Mouse (Mus musculus) lung, embryonic 15.5 days (tissue): ENCODE measurements at regions not wholly inside any gene's neighbourhood (a gene's known extent, or its start where the extent isn't known, plus 50 kb on each side); places are given as distances from the start of the nearest gene placed in this dataset.

ENCODE experiments used
- ATAC-seq: fragments of 200-750 bp; cut with Nextera tagmentation; 2 replicates; pipeline ENCODE4 v1.8.0; 2017; ENCODE audit warnings: moderate number of reproducible peaks, borderline replicate concordance; ENCODE audit not compliant: low FRiP score, low TSS enrichment; ENCODE audit errors: extremely low read depth
- H3K27ac ChIP-seq: fragments of 300-500 bp; sonication (generic); 2 replicates; pipeline ENCODE4 v1.5.1; 2015; ENCODE audit warnings: moderate library complexity, mild to moderate bottlenecking, inconsistent platforms
- H3K27me3 ChIP-seq: fragments of 300-500 bp; sonication (generic); 2 replicates; pipeline ENCODE4 v1.6.1; 2015; ENCODE audit warnings: inconsistent platforms
- H3K36me3 ChIP-seq: fragments of 300-500 bp; sonication (generic); 2 replicates; pipeline ENCODE4 v1.6.1; 2015; ENCODE audit warnings: inconsistent platforms
- H3K4me1 ChIP-seq: fragments of 300-500 bp; sonication (generic); 2 replicates; pipeline ENCODE4 v1.6.1; 2015; ENCODE audit warnings: inconsistent platforms
- H3K4me2 ChIP-seq: fragments of 300-500 bp; sonication (generic); 2 replicates; pipeline ENCODE4 v1.6.1; 2015; ENCODE audit warnings: inconsistent platforms, mild to moderate bottlenecking, moderate library complexity
- H3K4me3 ChIP-seq: fragments of 300-500 bp; sonication (generic); 2 replicates; pipeline ENCODE4 v1.5.1; 2015; ENCODE audit warnings: mild to moderate bottlenecking, inconsistent platforms
- H3K9ac ChIP-seq: fragments of 300-500 bp; sonication (generic); 2 replicates; pipeline ENCODE4 v1.6.1; 2015; ENCODE audit warnings: inconsistent platforms
- H3K9me3 ChIP-seq: fragments of 300-500 bp; sonication (generic); 2 replicates; pipeline ENCODE4 v1.6.1; 2016; ENCODE audit warnings: inconsistent platforms
- WGBS: fragments of 180-500 bp; shearing (Covaris S2); methylation state at CpG from one replicate; pipeline ENCODE4 v1.1.7; 2015; 5-methylcytosine and 5-hydroxymethylcytosine counted together

- Histone ChIP-seq H3K36me3 (no peaks in the 10 kb centered on the region), H3K4me3 (no peak overlapping the region), H3K27me3 (no peaks in the 10 kb centered on the region), H3K27ac (peak overlapping the region; percentile 49; the same call in 1 of the 2 replicates), H3K4me1 (0 out of 2 replicates have a peak, but pooled peaks cover 4% of the 10 kb centered on the region), H3K4me2 (no peak overlapping the region), H3K9me3 (no peaks in the 10 kb centered on the region), H3K9ac (no peak overlapping the region)
- peak; percentile 72 for ATAC-seq
- 21% methylated on average over 10 of the region's 10 CpGs for WGBS
Observed at GRCm38 (mm10) chr4:124217206-124217605, 299.4 kb upstream of the 4930535I16Rik start.

GRCm38 (mm10) chr4:124216351-124216750 is 298.5 kb upstream of the 4930535I16Rik start:
- 57% methylated on average over 5 of the region's 5 CpGs for WGBS
- Histone ChIP-seq H3K27ac (no peak overlapping the region), H3K9ac (no peak overlapping the region), H3K36me3 (no peaks in the 10 kb centered on the region), H3K4me1 (0 out of 2 replicates have a peak, but pooled peaks cover 4% of the 10 kb centered on the region), H3K4me3 (no peak overlapping the region), H3K9me3 (no peaks in the 10 kb centered on the region), H3K27me3 (no peaks in the 10 kb centered on the region), H3K4me2 (no peak overlapping the region)
- ATAC-seq = no peak

GRCm38 (mm10) chr4:124215077-124215476 is 297.3 kb upstream of the 4930535I16Rik start:
- 68% methylated on average over 7 of the region's 7 CpGs for WGBS
- Histone ChIP-seq H3K27ac (no peak overlapping the region), H3K4me2 (no peak overlapping the region), H3K9ac (no peak overlapping the region), H3K4me1 (0 out of 2 replicates have a peak, but pooled peaks cover 4% of the 10 kb centered on the region), H3K27me3 (no peaks in the 10 kb centered on the region), H3K36me3 (no peaks in the 10 kb centered on the region), H3K9me3 (no peaks in the 10 kb centered on the region), H3K4me3 (no peak overlapping the region)
- ATAC-seq = no peak

- 52% methylated on average over 9 of the region's 9 CpGs for WGBS
- Histone ChIP-seq H3K4me2 (no peak overlapping the region), H3K36me3 (no peaks in the 10 kb centered on the region), H3K27ac (no peak overlapping the region), H3K9me3 (no peaks in the 10 kb centered on the region), H3K27me3 (no peaks in the 10 kb centered on the region), H3K9ac (no peak overlapping the region), H3K4me1 (no peaks in the 10 kb centered on the region), H3K4me3 (no peak overlapping the region)
- ATAC-seq = no peak
Observed at GRCm38 (mm10) chr4:124210103-124210502, 292.3 kb upstream of the 4930535I16Rik start.

GRCm38 (mm10) chr4:124206480-124206879 is 288.7 kb upstream of the 4930535I16Rik start:
- WGBS = 83% methylated on average over 16 of the region's 16 CpGs
- no peak overlapping the region for H3K4me2 ChIP-seq
- H3K27me3 ChIP-seq = no peaks in the 10 kb centered on the region
- no peaks in the 10 kb centered on the region for H3K4me1 ChIP-seq
- no peak overlapping the region for H3K4me3 ChIP-seq
- H3K36me3 ChIP-seq = no peaks in the 10 kb centered on the region
- H3K9me3 ChIP-seq = no peaks in the 10 kb centered on the region
- no peak for ATAC-seq
- H3K9ac ChIP-seq = no peak overlapping the region
- H3K27ac ChIP-seq = no peak overlapping the region

- no peak for ATAC-seq
- no peaks in the 10 kb centered on the region for H3K9me3 ChIP-seq
- H3K4me1 ChIP-seq = no peaks in the 10 kb centered on the region
- no peak overlapping the region for H3K4me2 ChIP-seq
- H3K36me3 ChIP-seq = no peaks in the 10 kb centered on the region
- no peak overlapping the region for H3K4me3 ChIP-seq
- no peak overlapping the region for H3K27ac ChIP-seq
- H3K9ac ChIP-seq = no peak overlapping the region
- H3K27me3 ChIP-seq = peaks cover 12% of the 10 kb centered on the region; the same call in 1 of the 2 replicates
- 71% methylated on average over 2 of the region's 2 CpGs for WGBS
Observed at GRCm38 (mm10) chr4:124203736-124204135, 285.9 kb upstream of the 4930535I16Rik start.

- H3K4me2 ChIP-seq = no peak overlapping the region
- 43% methylated on average over 14 of the region's 14 CpGs for WGBS
- peaks cover 26% of the 10 kb centered on the region for H3K27me3 ChIP-seq
Observed at GRCm38 (mm10) chr4:124199884-124200844, 282.3 kb upstream of the 4930535I16Rik start.

GRCm38 (mm10) chr4:124198832-124199231 is 281.0 kb upstream of the 4930535I16Rik start:
- peaks cover 26% of the 10 kb centered on the region for H3K27me3 ChIP-seq
- no peaks in the 10 kb centered on the region for H3K4me1 ChIP-seq
- H3K36me3 ChIP-seq = no peaks in the 10 kb centered on the region
- H3K9ac ChIP-seq = no peak overlapping the region
- no peak overlapping the region for H3K27ac ChIP-seq
- WGBS = 53% methylated on average over 15 of the region's 15 CpGs
- no peaks in the 10 kb centered on the region for H3K9me3 ChIP-seq
- H3K4me2 ChIP-seq = no peak overlapping the region
- ATAC-seq = no peak
- H3K4me3 ChIP-seq = no peak overlapping the region

More at GRCm38 (mm10) chr4:124199884-124200844, 282.3 kb upstream of the 4930535I16Rik start:
- Histone ChIP-seq H3K4me1 (no peaks in the 10 kb centered on the region), H3K36me3 (no peaks in the 10 kb centered on the region), H3K27ac (no peak overlapping the region), H3K4me3 (no peak overlapping the region), H3K9ac (no peak overlapping the region), H3K9me3 (no peaks in the 10 kb centered on the region)
- ATAC-seq = no peak

GRCm38 (mm10) chr4:124196711-124197110 is 278.9 kb upstream of the 4930535I16Rik start:
- H3K9me3 ChIP-seq = no peaks in the 10 kb centered on the region
- H3K4me1 ChIP-seq = no peaks in the 10 kb centered on the region
- H3K4me2 ChIP-seq = no peak overlapping the region
- H3K27me3 ChIP-seq = peaks cover 26% of the 10 kb centered on the region
- H3K36me3 ChIP-seq = no peaks in the 10 kb centered on the region
- 14% methylated on average over 12 of the region's 12 CpGs for WGBS
- no peak for ATAC-seq
- H3K4me3 ChIP-seq = no peak overlapping the region
- H3K9ac ChIP-seq = no peak overlapping the region
- no peak overlapping the region for H3K27ac ChIP-seq

GRCm38 (mm10) chr4:124193059-124193721 is 275.4 kb upstream of the 4930535I16Rik start:
- H3K36me3 ChIP-seq = no peaks in the 10 kb centered on the region
- no peak overlapping the region for H3K4me3 ChIP-seq
- peaks cover 24% of the 10 kb centered on the region for H3K27me3 ChIP-seq
- peaks cover 7% of the 10 kb centered on the region; the same call in 1 of the 2 replicates for H3K4me1 ChIP-seq
- H3K9ac ChIP-seq = no peak overlapping the region
- WGBS = 80% methylated on average over 15 of the region's 15 CpGs
- no peak overlapping the region for H3K4me2 ChIP-seq
- H3K9me3 ChIP-seq = no peaks in the 10 kb centered on the region
- H3K27ac ChIP-seq = no peak overlapping the region
- ATAC-seq = no peak

- Histone ChIP-seq H3K36me3 (no peaks in the 10 kb centered on the region), H3K9me3 (no peaks in the 10 kb centered on the region), H3K4me3 (no peak overlapping the region), H3K4me1 (peaks cover 7% of the 10 kb centered on the region; the same call in 1 of the 2 replicates), H3K27ac (no peak overlapping the region), H3K9ac (no peak overlapping the region), H3K27me3 (peaks cover 14% of the 10 kb centered on the region; the same call in 1 of the 2 replicates), H3K4me2 (no peak overlapping the region)
- 77% methylated on average over 4 of the region's 4 CpGs for WGBS
- ATAC-seq = no peak
Observed at GRCm38 (mm10) chr4:124190775-124191174, 273.0 kb upstream of the 4930535I16Rik start.

GRCm38 (mm10) chr4:124189993-124190385 is 272.2 kb upstream of the 4930535I16Rik start:
- H3K4me1 ChIP-seq = peaks cover 7% of the 10 kb centered on the region; the same call in 1 of the 2 replicates
- ATAC-seq = no peak
- H3K36me3 ChIP-seq = no peaks in the 10 kb centered on the region
- peaks cover 14% of the 10 kb centered on the region; the same call in 1 of the 2 replicates for H3K27me3 ChIP-seq
- H3K4me2 ChIP-seq = no peak overlapping the region
- H3K9ac ChIP-seq = no peak overlapping the region
- 57% methylated on average over 13 of the region's 13 CpGs for WGBS
- no peaks in the 10 kb centered on the region for H3K9me3 ChIP-seq
- no peak overlapping the region for H3K4me3 ChIP-seq
- H3K27ac ChIP-seq = no peak overlapping the region
